Mouse (Mus musculus) liver, embryonic 14.5 days (tissue): Measurements from ENCODE around the gene Ebf1. TPM values are rescaled to one million over a fixed set of nuclear protein-coding genes. Genes with fewer than 3 reads are reported as not detected.
"Not testable (repeated sequence)": the region's sequence is repeated elsewhere in the genome, so short reads cannot be mapped to it uniquely, and the experiment has no call there.

Source experiments
- ATAC-seq: fragments of 200-750 bp; cut with Nextera tagmentation; 2 replicates; pipeline ENCODE4 v1.8.0; 2017; ENCODE audit warnings: moderate number of reproducible peaks, mild to moderate bottlenecking, moderate library complexity; ENCODE audit not compliant: insufficient read depth
- DNase-seq, 3 experiments: peaks; one replicate each; pipeline ENCODE4 v3.0.0-alpha.2; 2012 to 2013; ENCODE audit warnings: low read depth in 3 of 3, low spot score in 3 of 3
- H3K27ac ChIP-seq: fragments of 300-500 bp; sonication (generic); 2 replicates; pipeline ENCODE4 v1.5.1; 2014; ENCODE audit warnings: moderate library complexity, mild to moderate bottlenecking, control low read depth, inconsistent platforms
- H3K27me3 ChIP-seq: fragments of 300-500 bp; sonication (generic); 2 replicates; pipeline ENCODE4 v1.6.1; 2014; ENCODE audit warnings: mild to moderate bottlenecking, low read length, moderate library complexity; ENCODE audit not compliant: control insufficient read depth, insufficient read depth
- H3K36me3 ChIP-seq: fragments of 300-500 bp; sonication (generic); replicated peaks from 2 replicates; pipeline ENCODE4 v1.6.1; 2014; ENCODE audit warnings: low read depth; ENCODE audit not compliant: control insufficient read depth, insufficient read depth
- H3K4me1 ChIP-seq, 2 experiments: fragments of 200-500 bp in 1 of 2; fragments of 300-500 bp in 1 of 2; sonication (generic) in 1 of 2; replicated peaks; 2 replicates each; pipeline ENCODE4 v1.6.1; 2012 to 2014; ENCODE audit warnings: antibody characterized with exemption in 1 of 2, inconsistent platforms in 1 of 2, low read length in 1 of 2; ENCODE audit not compliant: control insufficient read depth in 2 of 2, insufficient read depth in 2 of 2
- H3K4me2 ChIP-seq: fragments of 300-500 bp; sonication (generic); 2 replicates; pipeline ENCODE4 v1.6.1; 2014; ENCODE audit warnings: low read depth, mild to moderate bottlenecking, control low read depth, moderate library complexity
- H3K4me3 ChIP-seq, 2 experiments: fragments of 200-500 bp in 1 of 2; fragments of 300-500 bp in 1 of 2; sonication (generic) in 1 of 2; 2 replicates each; pipeline ENCODE4 v1.5.1; 2012 to 2014; ENCODE audit warnings: low read depth in 2 of 2, low read length in 2 of 2, mild to moderate bottlenecking in 2 of 2, control low read depth in 1 of 2, inconsistent platforms in 1 of 2, moderate library complexity in 1 of 2; ENCODE audit not compliant: insufficient read depth in 1 of 2
- H3K9ac ChIP-seq: fragments of 300-500 bp; sonication (generic); replicated peaks from 2 replicates; pipeline ENCODE4 v1.6.1; 2014; ENCODE audit warnings: mild to moderate bottlenecking, control low read depth, moderate library complexity
- H3K9me3 ChIP-seq: fragments of 300-500 bp; sonication (generic); 2 replicates; pipeline ENCODE4 v1.6.1; 2016; ENCODE audit warnings: low read length, mixed read lengths; ENCODE audit not compliant: control insufficient read depth
- CTCF ChIP-seq: IDR thresholded peaks from 2 replicates; pipeline ENCODE4 v1.5.1; 2016; ENCODE audit warnings: antibody characterized with exemption, low read depth, control low read depth
- EP300 ChIP-seq: IDR thresholded peaks from 2 replicates; pipeline ENCODE4 v1.6.1; 2016; ENCODE audit warnings: antibody characterized with exemption, low read depth
- WGBS: fragments of 180-500 bp; shearing (Covaris S2); extraction: QIAGEN DNeasy Blood & Tissue Kit; methylation state at CpG from one replicate; pipeline ENCODE4 v1.1.7; 2014; ENCODE audit not compliant: insufficient replicate concordance; 5-methylcytosine and 5-hydroxymethylcytosine counted together
- polyA plus RNA-seq, 2 experiments: library from polyadenylated mRNA; depleted of rRNA in 1 of 2; stranded (reverse) in 1 of 2; unstranded in 1 of 2; fragments of >200 nt; fragmentation: Nextera tagmentation in 1 of 2; extraction: Ambion mirVana in 1 of 2; gene quantifications; 2 replicates each; pipeline versions ENCODE4 v1.2.1 to v1.2.3; 2012 to 2014

Gene Ebf1
- 0.19 and 0.20 TPM in 2 replicates for polyA plus RNA-seq (2012; rRNA removed)
- polyA plus RNA-seq (2014; fragmentation: Nextera tagmentation; extraction: Ambion mirVana) = 0.27 and 0.34 TPM in 2 replicates

DNA sequence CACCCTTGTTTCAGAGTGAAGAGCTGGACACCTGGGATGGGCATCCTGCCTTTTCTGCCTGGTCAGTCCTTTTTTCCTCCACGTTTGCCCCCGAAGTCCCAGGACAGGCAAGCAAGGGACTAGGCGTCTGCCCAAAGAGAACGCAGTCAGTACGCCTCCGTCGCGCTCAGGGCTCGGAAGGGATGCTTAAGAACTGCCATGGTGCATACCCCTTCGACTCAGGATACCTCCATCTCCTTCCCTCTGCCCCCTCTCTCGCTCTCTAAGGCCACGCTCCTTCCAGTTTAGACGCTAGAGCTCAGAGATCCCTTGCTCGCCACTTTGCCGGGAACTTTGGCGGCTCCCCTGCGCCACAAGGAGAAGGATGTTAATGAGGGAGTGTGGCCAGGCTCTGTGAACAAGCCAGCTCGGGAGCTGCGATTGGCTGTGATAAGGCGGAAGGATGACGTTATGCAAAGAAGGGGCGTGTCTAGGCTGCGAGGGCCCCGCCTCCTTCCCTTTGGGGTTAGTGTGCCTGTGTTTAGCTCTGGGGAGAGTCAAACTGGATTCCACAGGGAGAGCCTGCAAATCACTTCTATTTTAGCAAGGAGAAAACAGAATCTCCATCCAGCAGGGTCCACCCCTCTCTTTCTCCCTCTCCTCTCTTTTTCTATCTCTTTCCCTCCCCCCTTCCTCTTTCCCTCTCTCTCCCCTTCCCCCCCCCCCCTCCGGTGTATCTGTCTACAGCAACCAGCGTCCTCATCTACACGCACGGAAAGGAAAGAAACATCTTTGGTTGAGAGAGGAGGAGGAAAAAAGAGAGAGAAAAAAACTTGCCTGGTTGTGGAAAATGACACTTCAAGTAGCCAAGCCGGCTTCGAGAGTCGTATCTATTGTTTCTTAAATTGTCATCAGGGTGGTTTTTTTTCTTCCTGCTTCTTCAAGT lies at the start of gene Ebf1:
Gene Ebf1 (plus strand): TSS at position 530 of the 925 bp plus-strand sequence.
- peaks cover 94% of the 10 kb centered on the region for H3K27me3 ChIP-seq
- ATAC-seq = peak; percentile 89
- H3K4me2 ChIP-seq = peak within 1 kb of the TSS; percentile 49
- TF ChIP-seq EP300 = no peak
- no peak for TF ChIP-seq CTCF
- DNase-seq = peak; percentile 50 to 60 (median 54)
- H3K9ac ChIP-seq = no peak within 1 kb of the TSS
- H3K4me3 ChIP-seq = peak within 1 kb of the TSS; percentile 31 to 34
- H3K4me1 ChIP-seq = no peaks in the 10 kb centered on the region
- H3K36me3 ChIP-seq = no peaks in the 10 kb centered on the region
- H3K27ac ChIP-seq = no peak within 1 kb of the TSS
- H3K9me3 ChIP-seq = no peaks in the 10 kb centered on the region
- under 1% methylated on average over 29 of the region's 31 CpGs for WGBS

DNA sequence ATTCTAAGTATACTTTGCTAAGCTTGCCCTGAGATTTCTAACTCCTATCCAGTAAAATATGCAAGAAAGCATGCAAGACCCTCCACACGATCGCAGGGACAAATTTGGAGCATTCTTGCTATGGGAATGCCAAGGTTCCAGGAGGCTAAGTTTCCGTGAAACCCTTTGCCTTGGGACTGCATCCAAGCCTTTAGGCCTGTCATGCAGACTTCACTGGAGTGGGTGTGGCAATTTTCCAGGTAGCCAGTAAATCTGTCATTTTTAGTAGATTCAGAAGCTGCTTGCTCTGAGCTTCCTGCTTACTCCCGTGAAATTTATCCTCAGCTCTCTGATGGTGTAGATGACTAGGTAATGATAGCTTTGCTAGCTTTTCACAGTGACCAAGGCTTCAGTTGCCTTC lies 46.8 kb upstream of the Ebf1 start:
- not testable (repeated sequence) for H3K9ac ChIP-seq, H3K27ac ChIP-seq, H3K4me2 ChIP-seq, ATAC-seq, H3K27me3 ChIP-seq, H3K4me1 ChIP-seq, H3K9me3 ChIP-seq, H3K4me3 ChIP-seq, DNase-seq
- 86% methylated on average over 4 of the region's 4 CpGs for WGBS
- peaks cover 14% of the 10 kb centered on the region for H3K36me3 ChIP-seq

DNA sequence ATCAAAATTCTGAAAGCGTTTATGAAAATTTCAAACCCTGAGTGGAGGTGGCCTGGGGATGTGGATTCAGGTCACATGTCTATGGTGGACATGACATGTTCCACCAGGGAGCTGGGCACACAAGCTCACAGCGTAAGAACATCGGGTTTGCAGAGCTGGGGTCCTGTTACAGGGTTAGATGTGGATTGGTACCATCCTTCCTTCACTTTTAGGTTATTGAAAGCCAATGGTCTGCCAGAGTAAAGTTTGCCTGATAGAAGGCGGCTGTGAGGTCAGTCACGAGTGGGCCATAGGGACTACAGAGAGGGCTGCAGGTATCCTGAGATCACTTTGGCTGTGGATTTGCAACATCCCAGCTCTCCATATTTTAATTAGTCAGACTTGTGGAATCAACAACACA lies 44.3 kb upstream of the Ebf1 start:
- TF ChIP-seq EP300 = no peak
- no peak for TF ChIP-seq CTCF
- no peaks in the 10 kb centered on the region for H3K9me3 ChIP-seq
- no peaks in the 10 kb centered on the region; the same call in 1 of the 2 replicates for H3K36me3 ChIP-seq
- no peak for DNase-seq
- no peak overlapping the region for H3K27ac ChIP-seq
- no peak overlapping the region for H3K4me3 ChIP-seq
- ATAC-seq = no peak
- H3K27me3 ChIP-seq = no peaks in the 10 kb centered on the region
- 87% methylated on average over 5 of the region's 5 CpGs for WGBS
- H3K9ac ChIP-seq = no peak overlapping the region
- H3K4me1 ChIP-seq = no peaks in the 10 kb centered on the region
- no peak overlapping the region for H3K4me2 ChIP-seq

DNA sequence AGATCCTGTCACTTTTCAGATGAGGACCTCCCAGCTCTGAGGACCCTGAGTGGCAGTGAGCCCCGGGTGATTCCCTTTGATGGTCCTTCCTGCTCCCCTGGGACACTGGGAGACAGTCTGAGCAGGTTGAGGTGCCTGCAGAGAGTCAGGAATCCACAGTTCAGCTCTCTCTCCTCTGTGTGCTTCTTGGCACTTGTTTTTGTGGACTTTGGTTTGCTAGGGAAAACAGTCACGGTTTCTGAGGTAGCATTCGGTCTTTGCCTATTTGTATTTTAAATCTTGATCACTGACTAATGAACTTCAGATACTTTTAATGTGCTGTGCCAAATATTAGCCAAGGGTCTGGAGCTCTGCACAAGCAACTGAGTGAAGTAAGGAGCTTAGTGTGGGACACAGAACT lies 43.7 kb upstream of the Ebf1 start:
- no peak for TF ChIP-seq EP300
- no peak for TF ChIP-seq CTCF

DNA sequence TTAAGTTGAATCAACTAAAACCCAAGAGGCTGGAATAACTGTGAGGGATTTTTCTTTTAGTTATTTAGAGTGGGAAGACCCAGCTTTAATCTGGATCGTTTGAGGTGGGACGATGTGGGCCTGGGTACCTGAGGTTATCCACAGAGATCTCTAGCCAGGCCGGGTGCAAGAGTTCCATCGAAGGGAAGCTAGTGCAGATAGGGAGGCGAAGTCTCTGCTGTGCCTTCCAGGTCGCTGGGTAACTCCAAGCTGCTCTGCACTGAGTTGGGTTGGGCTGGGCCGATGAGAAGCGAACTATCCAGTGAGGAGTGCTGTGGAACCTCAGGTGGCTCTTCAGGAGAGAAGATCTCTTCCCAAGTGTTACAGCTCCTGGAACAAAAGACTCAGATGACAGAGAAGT lies 42.7 kb upstream of the Ebf1 start:
- no peaks in the 10 kb centered on the region; the same call in 1 of the 2 replicates for H3K36me3 ChIP-seq
- H3K4me3 ChIP-seq = no peak overlapping the region
- WGBS = 79% methylated on average over 8 of the region's 8 CpGs
- no peak for DNase-seq
- no peaks in the 10 kb centered on the region for H3K4me1 ChIP-seq
- ATAC-seq = no peak
- no peaks in the 10 kb centered on the region for H3K27me3 ChIP-seq
- H3K27ac ChIP-seq = no peak overlapping the region
- TF ChIP-seq EP300 (no peak), CTCF (no peak)
- no peak overlapping the region for H3K9ac ChIP-seq
- no peaks in the 10 kb centered on the region for H3K9me3 ChIP-seq
- H3K4me2 ChIP-seq = no peak overlapping the region

More for the DNA sequence above, 43.7 kb upstream of the Ebf1 start:
- 62% methylated on average over 3 of the region's 3 CpGs for WGBS
- Histone ChIP-seq H3K36me3 (no peaks in the 10 kb centered on the region; the same call in 1 of the 2 replicates), H3K4me3 (no peak overlapping the region), H3K4me1 (no peaks in the 10 kb centered on the region), H3K27ac (no peak overlapping the region), H3K9ac (no peak overlapping the region), H3K9me3 (no peaks in the 10 kb centered on the region), H3K27me3 (no peaks in the 10 kb centered on the region), H3K4me2 (no peak overlapping the region)
- ATAC-seq (no peak), DNase-seq (no peak)
